Mouse (Mus musculus) limb, embryonic 15.5 days (tissue): Measurements from ENCODE around the gene Gm21974. TPM values are rescaled to one million over a fixed set of nuclear protein-coding genes. Genes with fewer than 3 reads are reported as not detected.

Experiments used
- ATAC-seq: fragments of 200-750 bp; cut with Nextera tagmentation; 2 replicates; pipeline ENCODE4 v1.8.0; 2017; ENCODE audit warnings: low read depth, moderate TSS enrichment; ENCODE audit not compliant: insufficient number of reproducible peaks, low FRiP score, low TSS enrichment
- H3K27ac ChIP-seq: fragments of 300-500 bp; sonication (generic); 2 replicates; pipeline ENCODE4 v1.5.1; 2015; ENCODE audit warnings: moderate library complexity, mild to moderate bottlenecking, inconsistent platforms
- H3K27me3 ChIP-seq: fragments of 300-500 bp; sonication (generic); 2 replicates; pipeline ENCODE4 v1.6.1; 2015; ENCODE audit warnings: inconsistent platforms
- H3K36me3 ChIP-seq: fragments of 300-500 bp; sonication (generic); 2 replicates; pipeline ENCODE4 v1.6.1; 2015; ENCODE audit warnings: inconsistent platforms
- H3K4me1 ChIP-seq: fragments of 300-500 bp; sonication (generic); 2 replicates; pipeline ENCODE4 v1.6.1; 2015; ENCODE audit warnings: inconsistent platforms
- H3K4me2 ChIP-seq: fragments of 300-500 bp; sonication (generic); 2 replicates; pipeline ENCODE4 v1.6.1; 2015; ENCODE audit warnings: mild to moderate bottlenecking, inconsistent platforms
- H3K4me3 ChIP-seq: fragments of 300-500 bp; sonication (generic); 2 replicates; pipeline ENCODE4 v1.5.1; 2015; ENCODE audit warnings: mild to moderate bottlenecking, inconsistent platforms
- H3K9ac ChIP-seq: fragments of 300-500 bp; sonication (generic); 2 replicates; pipeline ENCODE4 v1.6.1; 2015; ENCODE audit warnings: inconsistent platforms
- H3K9me3 ChIP-seq: fragments of 300-500 bp; sonication (generic); 2 replicates; pipeline ENCODE4 v1.6.1; 2016; ENCODE audit warnings: inconsistent platforms
- WGBS: fragments of 180-500 bp; shearing (Covaris S2); methylation state at CpG from one replicate; pipeline ENCODE4 v1.1.7; 2015; 5-methylcytosine and 5-hydroxymethylcytosine counted together
- polyA plus RNA-seq: library from polyadenylated mRNA; unstranded; fragments of >200 nt; fragmentation: Nextera tagmentation; extraction: Ambion mirVana; gene quantifications from 2 replicates; pipeline ENCODE4 v1.2.1, GENCODE M21; 2015

Gm21974 gene
- polyA plus RNA-seq, 1 experiment from 2014 or later: not detected

DNA sequence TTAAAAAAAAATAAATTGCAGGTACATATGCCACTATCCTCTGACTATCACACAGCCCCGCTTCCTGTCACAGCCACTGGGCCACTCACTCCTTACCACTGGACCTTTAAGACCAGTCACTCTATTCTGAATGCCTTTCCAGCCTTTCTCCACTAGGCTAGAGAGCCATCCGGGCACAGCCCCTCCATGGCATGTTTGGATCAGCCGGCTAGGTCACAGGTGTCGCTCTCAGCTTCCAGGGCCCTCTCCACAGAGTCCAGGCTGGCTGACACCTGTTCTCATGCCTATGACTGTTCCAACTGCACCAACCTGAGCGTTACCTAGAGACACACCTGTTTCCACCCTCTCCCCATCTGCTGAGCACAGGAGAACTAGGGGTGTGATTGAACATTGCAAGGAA is 33.3 kb upstream of the Gm21974 start:
- WGBS: 44% methylated on average over 5 of the region's 5 CpGs
- Histone ChIP-seq H3K4me3 (peak overlapping the region; percentile 27; the same call in 1 of the 2 replicates), H3K27ac (no peak overlapping the region), H3K9ac (peak overlapping the region; percentile 27; the same call in 1 of the 2 replicates), H3K9me3 (no peaks in the 10 kb centered on the region), H3K36me3 (peaks cover 36% of the 10 kb centered on the region), H3K4me1 (peaks cover 24% of the 10 kb centered on the region), H3K27me3 (peaks cover 28% of the 10 kb centered on the region), H3K4me2 (peak overlapping the region; percentile 29; the same call in 1 of the 2 replicates)
- no peak for ATAC-seq

DNA sequence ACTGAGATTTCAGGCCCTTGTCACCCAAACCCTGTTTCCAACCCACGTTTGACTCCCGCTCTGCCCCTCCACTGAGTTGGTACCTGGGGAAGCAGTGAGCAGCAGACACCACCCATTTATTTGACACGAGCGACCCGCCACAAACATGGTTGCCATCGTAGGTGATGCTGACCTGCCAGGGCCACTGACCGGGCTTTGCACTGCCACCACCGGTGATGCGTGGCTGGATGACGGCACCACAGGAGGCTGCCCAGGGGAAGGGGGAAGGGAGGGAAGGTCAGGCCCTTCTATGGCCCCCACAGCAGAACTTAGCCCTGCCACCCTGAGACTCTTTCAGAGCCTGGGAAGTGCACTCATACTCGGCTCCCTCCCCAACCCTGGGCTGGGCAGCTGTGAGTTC is 32.5 kb upstream of the Gm21974 start:
- Histone ChIP-seq H3K4me1 (peaks cover 24% of the 10 kb centered on the region), H3K4me3 (no peak overlapping the region), H3K9me3 (no peaks in the 10 kb centered on the region), H3K9ac (no peak overlapping the region), H3K27ac (no peak overlapping the region), H3K36me3 (peaks cover 40% of the 10 kb centered on the region), H3K4me2 (no peak overlapping the region), H3K27me3 (peaks cover 28% of the 10 kb centered on the region)
- WGBS: 85% methylated on average over 11 of the region's 11 CpGs
- ATAC-seq: no peak

DNA sequence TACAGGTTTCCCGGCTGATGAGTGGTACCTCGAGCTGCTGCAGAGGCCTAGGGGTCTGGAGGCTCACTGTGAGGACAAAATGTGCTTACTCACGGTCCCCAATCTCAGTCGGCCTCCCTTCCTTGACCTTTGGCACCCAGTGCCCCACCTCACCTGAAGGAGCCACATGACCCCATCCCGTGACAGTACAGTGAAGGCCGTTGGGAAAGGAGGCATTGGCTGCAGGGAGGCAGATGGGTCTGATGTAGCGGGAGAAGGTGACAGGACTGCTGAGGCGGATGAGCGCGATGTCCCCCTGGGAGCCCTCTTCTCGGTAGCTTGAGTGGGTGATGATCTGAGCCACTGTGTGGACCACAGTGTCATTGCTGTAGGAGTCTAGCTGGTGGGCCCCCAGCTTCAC is 31.6 kb upstream of the Gm21974 start:
- peaks cover 28% of the 10 kb centered on the region for H3K27me3 ChIP-seq
- no peak overlapping the region for H3K4me3 ChIP-seq
- WGBS: 86% methylated on average over 11 of the region's 11 CpGs
- H3K27ac ChIP-seq: no peak overlapping the region
- H3K4me2 ChIP-seq: no peak overlapping the region
- H3K36me3 ChIP-seq: peaks cover 49% of the 10 kb centered on the region
- H3K9me3 ChIP-seq: no peaks in the 10 kb centered on the region
- no peak for ATAC-seq
- H3K4me1 ChIP-seq: peaks cover 24% of the 10 kb centered on the region
- H3K9ac ChIP-seq: no peak overlapping the region

DNA sequence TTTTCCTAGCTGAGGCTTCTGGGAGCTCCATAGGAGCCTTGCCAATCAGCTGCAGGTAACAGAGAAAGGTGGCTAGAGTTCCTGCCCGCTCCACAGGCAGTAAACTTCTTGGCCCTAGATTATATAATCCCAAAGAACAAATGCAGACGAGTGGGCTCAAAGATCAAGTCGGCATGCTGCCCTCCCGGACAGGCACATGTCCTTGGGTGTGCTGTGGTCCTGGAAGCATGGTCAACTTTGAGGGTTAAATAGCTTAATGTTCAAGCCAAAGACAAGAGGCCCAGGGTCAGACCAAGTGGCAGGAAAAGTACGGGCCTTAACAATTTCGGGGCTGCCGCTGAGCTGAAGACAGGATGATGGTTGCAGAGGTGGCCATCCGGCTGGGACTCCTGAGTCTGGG is 30.8 kb upstream of the Gm21974 start:
- Histone ChIP-seq H3K27me3 (peaks cover 28% of the 10 kb centered on the region), H3K27ac (no peak overlapping the region), H3K9ac (no peak overlapping the region), H3K4me2 (no peak overlapping the region), H3K4me1 (peaks cover 17% of the 10 kb centered on the region), H3K9me3 (no peaks in the 10 kb centered on the region), H3K4me3 (no peak overlapping the region), H3K36me3 (peaks cover 52% of the 10 kb centered on the region)
- WGBS: 88% methylated on average over 8 of the region's 8 CpGs
- ATAC-seq: no peak

DNA sequence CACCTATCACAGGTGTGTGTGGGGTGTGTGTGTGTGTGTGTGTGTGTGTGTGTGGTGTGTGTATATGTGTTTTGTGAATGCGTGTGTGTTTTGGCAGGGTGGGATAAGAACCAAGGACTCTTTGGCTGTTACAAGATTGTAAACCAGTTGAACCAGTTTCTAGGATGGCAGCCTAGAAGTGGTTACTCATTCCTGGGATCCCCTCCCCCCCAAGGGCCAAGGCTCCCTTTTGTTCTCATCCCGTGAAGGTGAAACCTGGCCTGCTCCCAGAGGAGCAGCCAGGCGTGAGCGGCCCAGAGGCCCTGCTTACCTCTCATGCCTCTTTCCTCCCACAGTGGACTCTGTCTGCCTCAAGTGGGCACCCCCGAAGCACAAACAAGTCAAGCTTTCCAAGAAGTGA is 30.0 kb upstream of the Gm21974 start:
- Histone ChIP-seq H3K9ac (no peak overlapping the region), H3K36me3 (peaks cover 56% of the 10 kb centered on the region), H3K27me3 (peaks cover 27% of the 10 kb centered on the region), H3K4me2 (no peak overlapping the region), H3K9me3 (no peaks in the 10 kb centered on the region), H3K4me3 (no peak overlapping the region), H3K27ac (no peak overlapping the region), H3K4me1 (peaks cover 16% of the 10 kb centered on the region)
- no peak for ATAC-seq
- whole genome bisulfite sequencing: 69% methylated on average over 5 of the region's 5 CpGs

DNA sequence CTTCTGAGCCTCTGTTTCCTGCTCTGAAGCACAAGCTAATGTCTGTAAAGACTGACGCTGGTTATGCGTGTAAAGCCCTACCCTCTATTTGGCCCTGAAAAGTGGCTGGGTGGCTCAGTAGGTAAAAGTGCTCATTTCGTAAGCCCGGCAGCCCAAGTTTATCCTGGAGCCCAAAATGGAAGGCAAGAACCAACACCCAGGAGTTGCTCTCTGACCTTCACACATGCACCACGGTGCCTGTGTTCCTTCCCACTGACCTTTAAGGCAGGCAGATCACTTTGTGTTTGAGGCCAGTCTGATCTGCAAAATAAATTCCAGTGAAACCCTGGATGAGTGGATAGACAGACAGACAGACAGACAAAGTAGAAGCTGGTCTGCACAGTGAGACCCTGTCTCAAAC is 28.5 kb upstream of the Gm21974 start:
- no peaks in the 10 kb centered on the region for H3K9me3 ChIP-seq
- H3K27me3 ChIP-seq: peaks cover 12% of the 10 kb centered on the region; the same call in 1 of the 2 replicates
- peaks cover 63% of the 10 kb centered on the region for H3K36me3 ChIP-seq
- no peak overlapping the region for H3K9ac ChIP-seq
- WGBS: 88% methylated on average over 5 of the region's 5 CpGs
- no peak overlapping the region for H3K27ac ChIP-seq
- ATAC-seq: no peak
- no peak overlapping the region for H3K4me3 ChIP-seq
- H3K4me1 ChIP-seq: peaks cover 2% of the 10 kb centered on the region; the same call in 1 of the 2 replicates
- H3K4me2 ChIP-seq: no peak overlapping the region

DNA sequence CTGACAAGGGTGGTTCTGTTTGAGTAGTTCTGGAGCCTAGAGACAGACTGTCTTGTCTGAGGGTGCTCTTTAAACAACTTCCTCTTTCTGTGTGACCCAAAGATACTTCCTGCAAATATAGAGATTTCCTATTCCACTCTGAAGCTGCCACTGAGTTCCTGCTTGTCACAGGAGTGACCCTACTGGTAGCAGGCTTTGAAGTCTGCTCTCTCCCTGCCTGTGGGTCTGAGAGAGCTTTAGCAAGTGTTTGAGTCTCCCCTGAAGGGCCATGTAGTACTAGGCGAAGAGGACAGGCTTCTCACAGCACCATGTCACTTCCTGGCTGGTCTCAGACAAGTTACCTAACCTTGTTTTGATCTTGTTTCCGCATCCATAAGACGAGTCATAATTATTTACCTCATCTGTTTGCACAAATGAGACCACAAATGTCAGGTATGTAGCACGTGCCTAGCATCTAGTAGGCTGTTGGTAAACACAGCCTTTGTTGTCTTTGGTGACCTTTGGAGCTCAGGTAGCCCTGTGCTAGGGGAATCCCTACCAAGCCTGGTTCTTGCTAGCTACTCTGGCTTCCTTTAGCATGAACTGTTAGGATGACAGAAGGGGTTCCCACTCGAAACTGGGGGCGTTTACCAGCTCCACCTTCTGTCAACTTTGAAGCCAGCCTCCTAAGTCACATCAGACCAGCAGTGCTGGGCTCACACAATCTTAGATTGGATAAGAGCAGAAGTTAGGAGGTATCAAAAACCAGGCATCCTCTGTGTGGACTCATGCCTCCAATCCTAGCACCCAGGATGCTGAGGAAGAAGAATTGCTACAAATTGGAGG is 27.4 kb upstream of the Gm21974 start:
- WGBS: 71% methylated on average over 6 of the region's 6 CpGs
- Histone ChIP-seq H3K4me2 (no peak overlapping the region), H3K36me3 (peaks cover 68% of the 10 kb centered on the region), H3K4me1 (no peaks in the 10 kb centered on the region), H3K4me3 (no peak overlapping the region), H3K9me3 (no peaks in the 10 kb centered on the region), H3K27me3 (peaks cover 2% of the 10 kb centered on the region; the same call in 1 of the 2 replicates), H3K9ac (no peak overlapping the region), H3K27ac (no peak overlapping the region)
- no peak for ATAC-seq

DNA sequence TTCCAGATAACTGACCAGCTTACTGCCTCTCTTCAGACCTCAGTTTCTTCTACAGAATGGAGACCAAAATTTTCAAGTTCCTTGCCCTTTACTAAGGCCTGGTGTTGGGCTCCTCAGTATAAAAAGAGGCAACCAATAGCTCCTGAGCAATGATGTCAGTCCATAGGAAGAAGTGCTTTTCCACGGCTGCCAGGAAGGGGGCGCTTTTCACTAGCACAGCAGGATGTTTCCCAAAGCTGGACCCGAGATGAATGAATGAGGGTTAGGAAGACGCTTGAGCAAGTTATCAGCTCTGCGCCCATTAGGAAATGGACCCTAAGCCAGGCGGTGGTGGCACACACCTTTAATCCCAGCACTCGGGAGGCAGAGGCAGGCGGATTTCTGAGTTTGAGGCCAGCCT is 26.3 kb upstream of the Gm21974 start:
- 70% methylated on average over 8 of the region's 8 CpGs for WGBS
- Histone ChIP-seq H3K4me1 (no peaks in the 10 kb centered on the region), H3K4me3 (no peak overlapping the region), H3K36me3 (peaks cover 69% of the 10 kb centered on the region), H3K9ac (no peak overlapping the region), H3K27ac (no peak overlapping the region), H3K27me3 (no peaks in the 10 kb centered on the region), H3K4me2 (no peak overlapping the region), H3K9me3 (no peaks in the 10 kb centered on the region)
- no peak for ATAC-seq

DNA sequence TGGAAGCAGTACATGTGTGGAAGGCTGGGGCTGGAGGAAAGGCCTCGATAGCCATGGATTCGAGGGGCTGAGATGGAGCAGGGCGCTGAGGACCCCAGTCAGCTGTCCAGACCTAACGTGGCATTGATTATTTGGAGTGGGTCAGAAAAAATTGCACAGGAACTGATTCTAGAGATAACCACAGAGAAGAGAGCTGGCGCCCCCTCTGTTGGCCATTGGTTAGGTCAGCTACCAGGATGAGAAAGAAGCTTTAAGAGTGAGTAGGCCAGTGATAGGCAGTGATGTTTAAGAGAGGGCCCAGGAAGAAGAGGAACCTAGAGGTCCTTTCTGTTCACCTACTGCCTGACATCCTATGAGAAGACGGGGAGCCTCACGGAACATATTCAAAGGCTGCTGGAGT is 24.0 kb upstream of the Gm21974 start:
- Histone ChIP-seq H3K4me2 (no peak overlapping the region), H3K36me3 (peaks cover 62% of the 10 kb centered on the region)
- WGBS: 80% methylated on average over 7 of the region's 7 CpGs

DNA sequence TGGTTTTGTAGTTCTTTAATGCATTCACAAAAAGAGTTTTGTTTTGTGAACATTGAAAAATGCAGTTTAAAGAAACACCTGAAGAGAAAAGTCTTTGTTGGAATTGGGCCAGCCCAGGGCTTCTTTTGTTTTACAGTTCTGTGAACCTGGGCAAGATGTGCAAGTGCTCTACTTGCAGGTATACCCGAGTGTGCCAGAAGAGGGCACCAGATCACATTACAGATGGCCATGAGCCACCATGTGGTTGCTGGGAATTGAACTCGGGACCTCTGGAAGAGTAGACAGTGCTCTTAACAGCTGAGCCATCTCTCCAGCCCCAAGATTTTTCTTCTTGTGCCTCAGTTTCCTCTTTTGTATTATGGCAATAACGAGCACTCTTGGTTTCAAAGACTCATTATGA is 22.9 kb upstream of the Gm21974 start:
- Histone ChIP-seq H3K4me1 (peaks cover under 1% of the 10 kb centered on the region), H3K36me3 (peaks cover 56% of the 10 kb centered on the region), H3K9me3 (no peaks in the 10 kb centered on the region), H3K4me3 (no peak overlapping the region), H3K4me2 (no peak overlapping the region), H3K9ac (no peak overlapping the region), H3K27ac (no peak overlapping the region), H3K27me3 (no peaks in the 10 kb centered on the region)
- WGBS: 53% methylated on average over 3 of the region's 3 CpGs
- no peak for ATAC-seq

More for the DNA sequence above, 24.0 kb upstream of the Gm21974 start:
- Histone ChIP-seq H3K9me3 (no peaks in the 10 kb centered on the region), H3K27ac (no peak overlapping the region), H3K27me3 (no peaks in the 10 kb centered on the region), H3K4me1 (no peaks in the 10 kb centered on the region), H3K9ac (no peak overlapping the region), H3K4me3 (no peak overlapping the region)
- no peak for ATAC-seq

DNA sequence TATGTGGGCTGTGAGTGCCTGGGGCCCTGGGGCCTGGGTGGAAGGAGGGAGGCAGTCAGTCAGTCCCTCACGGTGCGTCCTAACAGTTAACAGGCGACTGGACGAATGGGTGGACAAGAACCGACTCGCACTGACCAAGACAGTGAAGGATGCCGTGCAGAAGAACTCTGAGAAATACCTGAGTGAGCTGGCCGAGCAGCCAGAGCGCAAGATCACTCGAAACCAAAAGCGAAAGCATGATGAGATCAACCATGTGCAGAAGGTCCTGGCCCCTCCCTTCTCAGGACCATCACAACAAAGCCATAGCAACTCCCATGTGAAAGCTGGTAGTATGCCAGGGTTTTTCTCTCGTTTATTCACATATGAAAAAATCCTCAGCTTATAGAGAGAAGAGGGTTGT is 20.0 kb upstream of the Gm21974 start:
- ATAC-seq: no peak
- 84% methylated on average over 12 of the region's 12 CpGs for WGBS
- no peak overlapping the region for H3K9ac ChIP-seq
- no peaks in the 10 kb centered on the region for H3K9me3 ChIP-seq
- H3K4me3 ChIP-seq: no peak overlapping the region
- H3K27ac ChIP-seq: no peak overlapping the region
- H3K4me2 ChIP-seq: no peak overlapping the region
- H3K27me3 ChIP-seq: no peaks in the 10 kb centered on the region
- peaks cover 37% of the 10 kb centered on the region for H3K36me3 ChIP-seq
- H3K4me1 ChIP-seq: peaks cover 7% of the 10 kb centered on the region

DNA sequence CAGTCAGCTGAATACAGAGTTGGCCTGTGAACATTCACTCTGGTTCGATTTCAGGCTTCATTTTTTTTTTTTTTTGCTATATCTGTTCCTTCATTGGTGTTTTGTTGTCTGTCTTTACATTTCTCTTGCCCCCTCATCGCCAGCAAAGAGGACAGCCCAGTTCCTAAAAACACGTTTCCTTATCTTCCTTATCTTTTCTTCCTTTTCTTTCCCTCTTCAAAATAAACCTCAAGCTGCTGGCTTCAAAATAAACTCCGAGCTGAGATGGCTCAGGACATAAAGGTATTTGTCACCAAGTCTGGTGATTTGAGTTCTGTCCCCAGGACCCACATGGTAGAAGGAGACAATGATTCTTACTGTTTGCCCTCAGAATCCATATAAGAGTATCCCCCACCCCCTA is 17.7 kb upstream of the Gm21974 start:
- peak overlapping the region; percentile 87 for H3K9ac ChIP-seq
- no peaks in the 10 kb centered on the region for H3K27me3 ChIP-seq
- H3K4me3 ChIP-seq: peak overlapping the region; percentile 94
- H3K27ac ChIP-seq: peak overlapping the region; percentile 94
- peak overlapping the region; percentile 62 for H3K4me2 ChIP-seq
- H3K36me3 ChIP-seq: peaks cover 47% of the 10 kb centered on the region
- H3K4me1 ChIP-seq: peaks cover 7% of the 10 kb centered on the region
- H3K9me3 ChIP-seq: no peaks in the 10 kb centered on the region
- 18% methylated on average over 4 of the region's 4 CpGs for WGBS
- ATAC-seq: no peak
